Mouse (Mus musculus): ENCODE results near the gene Fem1a. TPM values are rescaled to one million over a fixed set of nuclear protein-coding genes. Genes with fewer than 3 reads are reported as not detected.

Fem1a gene
- total RNA-seq (2021): 10 to 100 TPM; 45.4 TPM

- intact Hi-C loops (cut with DNase I): no loop called here
- peak; percentile 95 to 98 for DNase-seq (ENCODE audit: extremely low spot score in 1 of 2, low spot score in 2 of 2)
Measured at GRCm38 (mm10) chr17:56256239-56256881, at the start of gene Fem1a. Gene Fem1a (plus strand): TSS chr17:56256810.

GRCm38 (mm10) chr17:56206986-56207674, 49.5 kb upstream of the Fem1a start:
- intact Hi-C loops (cut with DNase I): no loop called here
- DNase-seq (ENCODE audit: extremely low spot score in 1 of 2, low spot score in 2 of 2): no peak

GRCm38 (mm10) chr17:56207963-56208530, 48.6 kb upstream of the Fem1a start:
- intact Hi-C loops (cut with DNase I): no loop called here
- no peak for DNase-seq (ENCODE audit: extremely low spot score in 1 of 2, low spot score in 2 of 2)

- no peak for DNase-seq (ENCODE audit: extremely low spot score in 1 of 2, low spot score in 2 of 2)
- intact Hi-C loops (cut with DNase I): no loop called here
Measured at GRCm38 (mm10) chr17:56208821-56209220, 47.8 kb upstream of the Fem1a start.

GRCm38 (mm10) chr17:56211090-56211489, 45.5 kb upstream of the Fem1a start:
- intact Hi-C loops (cut with DNase I): no loop called here
- peak in 1 of 2 experiments; percentile 73 for DNase-seq (ENCODE audit: extremely low spot score in 1 of 2, low spot score in 2 of 2)

- intact Hi-C loops (cut with DNase I): no loop called here
- DNase-seq (ENCODE audit: extremely low spot score in 1 of 2, low spot score in 2 of 2): no peak
Measured at GRCm38 (mm10) chr17:56212676-56213075, 43.9 kb upstream of the Fem1a start.

- intact Hi-C loops (cut with DNase I): no loop called here
Measured at GRCm38 (mm10) chr17:56214229-56214628, 42.4 kb upstream of the Fem1a start.

GRCm38 (mm10) chr17:56217670-56218069, 38.9 kb upstream of the Fem1a start:
- intact Hi-C loops (cut with DNase I): loop anchor here (5.0 kb wide), 1 partner anchor 35 kb away; no protein-coding TSS in a partner anchor
- no peak for DNase-seq (ENCODE audit: extremely low spot score in 1 of 2, low spot score in 2 of 2)

More at GRCm38 (mm10) chr17:56214229-56214628, 42.4 kb upstream of the Fem1a start:
- DNase-seq (ENCODE audit: extremely low spot score in 1 of 2, low spot score in 2 of 2): no peak

GRCm38 (mm10) chr17:56218377-56219191, 38.0 kb upstream of the Fem1a start, which contains the start of gene Dpp9:
Gene Dpp9 (minus strand): TSS chr17:56218905.
- DNase-seq (ENCODE audit: extremely low spot score in 1 of 2, low spot score in 2 of 2): peak; percentile 94
- intact Hi-C loops (cut with DNase I): loop anchor here (5.0 kb wide), 1 partner anchor 34 kb away; no protein-coding TSS in a partner anchor

GRCm38 (mm10) chr17:56219251-56219650, 37.4 kb upstream of the Fem1a start:
- intact Hi-C loops (cut with DNase I): loop anchor here (5.0 kb wide), 1 partner anchor 33 kb away; no protein-coding TSS in a partner anchor
- DNase-seq (ENCODE audit: extremely low spot score in 1 of 2, low spot score in 2 of 2): no peak

- intact Hi-C loops (cut with DNase I): loop anchor here (5.0 kb wide), 1 partner anchor 32 kb away; no protein-coding TSS in a partner anchor
Measured at GRCm38 (mm10) chr17:56219805-56220204, 36.8 kb upstream of the Fem1a start.

GRCm38 (mm10) chr17:56224916-56225315, 31.7 kb upstream of the Fem1a start:
- DNase-seq (ENCODE audit: extremely low spot score in 1 of 2, low spot score in 2 of 2): no peak
- intact Hi-C loops (cut with DNase I): no loop called here

More at GRCm38 (mm10) chr17:56219805-56220204, 36.8 kb upstream of the Fem1a start:
- no peak for DNase-seq (ENCODE audit: extremely low spot score in 1 of 2, low spot score in 2 of 2)

GRCm38 (mm10) chr17:56226566-56226965, 30.0 kb upstream of the Fem1a start:
- intact Hi-C loops (cut with DNase I): no loop called here
- DNase-seq (ENCODE audit: extremely low spot score in 1 of 2, low spot score in 2 of 2): no peak

- peak; percentile 74 to 82 for DNase-seq (ENCODE audit: extremely low spot score in 1 of 2, low spot score in 2 of 2)
- intact Hi-C loops (cut with DNase I): no loop called here
Measured at GRCm38 (mm10) chr17:56229943-56230342, 26.7 kb upstream of the Fem1a start.

- no peak for DNase-seq (ENCODE audit: extremely low spot score in 1 of 2, low spot score in 2 of 2)
- intact Hi-C loops (cut with DNase I): no loop called here
Measured at GRCm38 (mm10) chr17:56233389-56233788, 23.2 kb upstream of the Fem1a start.

GRCm38 (mm10) chr17:56233818-56234469, 22.7 kb upstream of the Fem1a start:
- DNase-seq (ENCODE audit: extremely low spot score in 1 of 2, low spot score in 2 of 2): peak; percentile 90 to 91
- intact Hi-C loops (cut with DNase I): no loop called here

GRCm38 (mm10) chr17:56241541-56242401, 14.8 kb upstream of the Fem1a start:
- peak; percentile 76 to 88 for DNase-seq (ENCODE audit: extremely low spot score in 1 of 2, low spot score in 2 of 2)
- intact Hi-C loops (cut with DNase I): no loop called here

Measured in left cerebral cortex, postnatal 10 days (tissue).